Mouse (Mus musculus) forebrain, embryonic 14.5 days (tissue): ENCODE results near the gene Itga9. TPM values are rescaled to one million over a fixed set of nuclear protein-coding genes. Genes with fewer than 3 reads are reported as not detected.
A peak's percentile ranks its signal among the peaks of the same experiment; 100 is the strongest.

Experiments
- ATAC-seq: fragments of 200-750 bp; cut with Nextera tagmentation; 2 replicates; pipeline ENCODE4 v1.8.0; 2017; ENCODE audit warnings: mild to moderate bottlenecking, moderate library complexity
- DNase-seq: peaks from one replicate; pipeline ENCODE4 v3.0.0-alpha.2; 2015; ENCODE audit warnings: low spot score
- H3K27ac ChIP-seq: fragments of 300-500 bp; sonication (generic); 2 replicates; pipeline ENCODE4 v1.5.1; 2014; ENCODE audit warnings: low read depth, mild to moderate bottlenecking, control low read depth, low read length, moderate library complexity
- H3K27me3 ChIP-seq: fragments of 300-500 bp; sonication (generic); replicated peaks from 2 replicates; pipeline ENCODE4 v1.6.1; 2014; ENCODE audit warnings: low read length, control low read depth, mixed read lengths; ENCODE audit not compliant: control insufficient read depth, insufficient read depth
- H3K36me3 ChIP-seq: fragments of 300-500 bp; sonication (generic); 2 replicates; pipeline ENCODE4 v1.6.1; 2014; ENCODE audit warnings: low read length, control low read depth; ENCODE audit not compliant: control insufficient read depth, insufficient read depth
- H3K4me1 ChIP-seq: fragments of 300-500 bp; sonication (generic); 2 replicates; pipeline ENCODE4 v1.6.1; 2014; ENCODE audit warnings: antibody characterized with exemption, low read length, control low read depth; ENCODE audit not compliant: control insufficient read depth, insufficient read depth
- H3K4me2 ChIP-seq: fragments of 300-500 bp; sonication (generic); 2 replicates; pipeline ENCODE4 v1.6.1; 2014; ENCODE audit warnings: mild to moderate bottlenecking, control low read depth, low read length
- H3K4me3 ChIP-seq: fragments of 300-500 bp; sonication (generic); 2 replicates; pipeline ENCODE4 v1.5.1; 2014; ENCODE audit warnings: low read depth, low read length, control low read depth
- H3K9ac ChIP-seq: fragments of 300-500 bp; sonication (generic); 2 replicates; pipeline ENCODE4 v1.6.1; 2014; ENCODE audit warnings: mild to moderate bottlenecking, low read length, control low read depth, moderate library complexity
- H3K9me3 ChIP-seq: fragments of 300-500 bp; sonication (generic); replicated peaks from 2 replicates; pipeline ENCODE4 v1.6.1; 2016; ENCODE audit warnings: low read length, control low read depth, mixed read lengths; ENCODE audit not compliant: control insufficient read depth
- WGBS: fragments of 180-500 bp; shearing (Covaris S2); extraction: QIAGEN DNeasy Blood & Tissue Kit; methylation state at CpG from one replicate; pipeline ENCODE4 v1.1.7; 2014; 5-methylcytosine and 5-hydroxymethylcytosine counted together
- polyA plus RNA-seq: library from polyadenylated mRNA; unstranded; fragments of >200 nt; fragmentation: Nextera tagmentation; extraction: Ambion mirVana; gene quantifications from 2 replicates; pipeline ENCODE4 v1.2.1, GENCODE M21; 2014

The Itga9 gene
- polyA plus RNA-seq, 1 experiment from 2014 or later: 0.88 TPM

DNA sequence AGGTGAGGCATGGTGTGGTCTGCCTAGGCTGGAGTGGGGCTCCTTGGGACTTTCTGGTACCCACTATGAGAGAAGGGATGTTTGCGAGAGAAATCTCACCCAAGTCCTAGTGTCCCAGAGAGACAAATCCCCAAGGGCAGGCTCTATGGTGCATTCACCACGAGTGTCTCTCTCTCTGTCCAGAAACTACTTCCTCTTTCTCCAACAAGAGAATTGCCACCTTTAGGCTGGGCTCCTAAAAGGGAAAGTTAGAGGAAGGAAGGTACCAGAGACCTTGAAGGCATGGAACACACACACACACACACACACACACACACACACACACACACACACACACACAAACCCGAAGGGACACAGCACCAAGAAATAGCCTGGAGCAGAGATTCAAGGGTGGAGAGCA, 315.4 kb downstream of the Itga9 start:
- H3K27me3 ChIP-seq: no peaks in the 10 kb centered on the region
- 72% methylated on average over 3 of the region's 3 CpGs for WGBS

DNA sequence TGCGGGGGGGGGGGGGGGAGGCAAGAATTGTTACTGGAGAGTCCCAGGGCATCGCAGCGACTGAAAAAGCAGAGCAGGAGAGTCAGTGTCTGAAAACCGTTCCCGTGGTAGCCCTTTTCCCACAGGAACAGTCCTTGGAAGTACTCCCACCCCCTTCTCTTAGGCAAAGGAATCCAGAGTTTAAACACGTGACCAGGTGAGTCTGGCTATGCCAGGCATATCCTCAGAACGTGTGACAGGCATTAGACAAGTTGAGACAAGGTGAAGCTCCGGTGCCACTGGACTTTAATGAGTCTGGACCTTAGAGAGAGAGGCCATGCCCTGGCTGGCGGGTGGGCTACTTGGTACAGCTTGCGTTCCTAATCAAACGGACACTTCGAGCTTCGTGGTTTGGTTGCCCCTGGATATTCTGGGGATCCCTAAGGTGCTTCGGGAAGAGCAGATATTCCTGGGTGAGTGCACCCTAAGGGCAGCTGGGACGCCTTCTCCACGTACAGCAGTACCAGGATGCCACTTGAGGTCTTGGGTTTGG, 318.1 kb downstream of the Itga9 start:
- Histone ChIP-seq H3K9me3 (no peaks in the 10 kb centered on the region), H3K4me1 (peaks cover 16% of the 10 kb centered on the region), H3K27me3 (no peaks in the 10 kb centered on the region), H3K9ac (peak overlapping the region; percentile 51; the same call in 1 of the 2 replicates), H3K4me3 (peak overlapping the region; percentile 78), H3K4me2 (peak overlapping the region; percentile 97), H3K36me3 (no peaks in the 10 kb centered on the region), H3K27ac (no peak overlapping the region)
- ATAC-seq: no peak; the same call in 1 of the 2 replicates
- no peak for DNase-seq
- 13% methylated on average over 16 of the region's 16 CpGs for WGBS

More for the DNA sequence above, 315.4 kb downstream of the Itga9 start:
- Histone ChIP-seq H3K27ac (no peak overlapping the region), H3K36me3 (no peaks in the 10 kb centered on the region), H3K4me3 (no peak overlapping the region), H3K9ac (no peak overlapping the region), H3K9me3 (no peaks in the 10 kb centered on the region), H3K4me1 (peaks cover 11% of the 10 kb centered on the region), H3K4me2 (no peak overlapping the region)
- ATAC-seq (no peak), DNase-seq (no peak)

DNA sequence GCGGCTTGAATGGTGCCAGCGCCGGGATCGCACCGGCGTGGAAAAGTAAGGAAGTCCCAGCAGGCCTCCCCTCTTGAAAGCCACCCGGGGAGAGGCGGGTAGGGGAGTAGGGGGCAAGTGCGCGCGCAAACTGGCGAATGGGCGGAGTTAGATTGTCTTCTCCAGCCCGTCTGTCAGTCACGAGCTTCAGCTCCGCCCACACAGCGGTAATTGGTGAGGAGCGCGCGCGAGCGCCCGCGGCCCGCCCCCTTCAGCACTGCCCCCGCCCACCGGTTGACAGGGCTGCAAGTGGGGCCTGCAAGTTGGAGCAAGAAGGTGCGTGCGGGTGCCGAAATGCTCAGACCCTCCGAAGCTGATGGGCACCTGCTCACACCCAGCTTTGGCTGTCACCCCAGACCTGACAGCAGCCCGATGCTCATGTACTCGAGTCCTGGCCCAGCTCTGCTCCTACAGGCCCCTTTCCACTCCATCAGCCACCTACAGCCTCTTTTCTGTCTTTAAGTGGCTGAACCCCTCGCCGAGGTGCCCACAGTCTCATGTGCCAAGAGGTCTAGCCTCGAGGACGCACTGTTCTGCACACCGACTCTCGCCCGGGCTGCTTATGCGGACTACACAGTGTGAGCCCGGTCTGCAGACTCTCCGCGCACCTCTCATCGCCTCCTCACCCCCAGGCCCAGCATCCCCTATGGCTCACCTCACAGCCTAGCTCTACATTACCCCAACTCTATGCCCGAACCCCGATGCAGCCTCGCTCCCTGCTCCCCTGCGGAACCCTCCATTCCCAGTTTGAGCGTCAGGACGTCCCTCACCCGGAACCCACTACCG, 319.0 kb downstream of the Itga9 start:
- peaks cover 12% of the 10 kb centered on the region for H3K4me1 ChIP-seq
- under 1% methylated on average over 50 of the region's 53 CpGs for WGBS
- ATAC-seq (peak; percentile 90), DNase-seq (peak; percentile 97)
- H3K27ac ChIP-seq: peak overlapping the region; percentile 83
- H3K9me3 ChIP-seq: no peaks in the 10 kb centered on the region
- no peaks in the 10 kb centered on the region for H3K36me3 ChIP-seq
- peak overlapping the region; percentile 78 for H3K4me3 ChIP-seq
- H3K9ac ChIP-seq: peak overlapping the region; percentile 81
- H3K27me3 ChIP-seq: no peaks in the 10 kb centered on the region
- peak overlapping the region; percentile 97 for H3K4me2 ChIP-seq

DNA sequence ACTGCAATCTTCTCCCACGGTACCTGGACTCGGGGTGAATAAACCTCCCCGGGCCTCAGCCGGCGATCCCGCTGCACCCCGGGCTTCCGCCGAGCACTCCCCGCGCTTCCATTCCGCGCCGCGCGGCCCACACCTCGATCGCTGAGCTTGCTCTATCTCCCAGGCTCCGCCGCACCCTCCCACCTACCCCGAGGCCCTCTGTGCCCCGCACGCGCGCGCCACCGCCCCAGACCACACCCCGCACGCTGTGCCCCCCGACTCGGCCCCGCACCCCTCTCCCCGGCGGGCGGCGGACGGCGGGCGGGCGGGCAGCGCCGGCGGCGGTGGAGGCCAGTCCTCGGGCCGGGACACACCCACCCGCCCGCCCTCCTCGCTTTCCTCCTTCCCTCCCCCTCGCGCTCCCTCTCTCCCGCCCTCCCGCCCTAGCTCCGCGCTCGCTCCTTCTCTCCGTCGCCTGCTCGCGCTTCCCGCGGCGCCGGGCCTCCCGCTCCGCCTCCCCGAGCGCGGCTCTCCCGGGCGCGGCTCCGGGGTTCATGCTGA, 319.7 kb downstream of the Itga9 start, which contains the start of gene Ctdspl:
Gene Ctdspl (plus strand): TSS at position 343 of the 540 bp plus-strand sequence.
- peak within 1 kb of the TSS; percentile 97 for H3K4me2 ChIP-seq
- DNase-seq (peak; percentile 66), ATAC-seq (peak; percentile 54)
- under 1% methylated on average over 40 of the region's 73 CpGs for WGBS
- peak within 1 kb of the TSS; percentile 81 for H3K9ac ChIP-seq
- no peaks in the 10 kb centered on the region for H3K9me3 ChIP-seq
- no peaks in the 10 kb centered on the region for H3K36me3 ChIP-seq
- no peaks in the 10 kb centered on the region for H3K27me3 ChIP-seq
- H3K4me1 ChIP-seq: peaks cover 12% of the 10 kb centered on the region
- peak within 1 kb of the TSS; percentile 83 for H3K27ac ChIP-seq
- peak within 1 kb of the TSS; percentile 78 for H3K4me3 ChIP-seq

DNA sequence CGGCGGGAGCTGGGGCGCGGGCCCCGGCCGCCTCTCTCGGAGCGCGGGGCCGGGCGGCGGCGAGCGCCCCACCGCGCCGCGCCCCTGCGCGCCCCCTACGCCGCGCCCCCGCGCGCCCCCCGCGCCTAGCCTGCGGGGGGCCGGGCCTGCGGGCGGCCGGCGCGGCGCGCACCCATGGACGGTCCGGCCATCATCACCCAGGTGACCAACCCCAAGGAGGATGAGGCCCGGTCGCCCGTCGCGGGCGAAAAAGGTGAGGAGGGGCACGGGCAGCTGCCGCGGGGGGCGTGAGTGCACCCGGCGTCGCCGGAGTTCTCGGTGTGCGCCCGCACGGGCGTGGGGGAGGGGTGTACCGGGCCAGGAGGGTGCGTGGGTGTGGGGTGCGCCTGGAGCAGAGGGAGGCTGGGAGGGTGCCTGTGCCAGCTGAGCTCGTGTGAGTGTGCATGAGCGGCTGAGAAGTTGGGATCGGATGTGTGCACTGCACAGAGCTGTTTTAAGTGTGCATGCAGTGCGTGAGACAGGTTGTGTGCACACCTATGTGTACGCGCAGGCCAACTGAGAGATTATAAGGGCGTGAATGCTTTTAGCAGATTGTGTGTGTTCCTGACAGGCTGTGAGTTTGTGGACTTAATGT, 320.3 kb downstream of the Itga9 start:
- peak; percentile 16; the same call in 1 of the 2 replicates for ATAC-seq
- peak overlapping the region; percentile 97 for H3K4me2 ChIP-seq
- H3K27ac ChIP-seq: peak overlapping the region; percentile 83
- no peaks in the 10 kb centered on the region for H3K36me3 ChIP-seq
- H3K9ac ChIP-seq: peak overlapping the region; percentile 81
- H3K27me3 ChIP-seq: no peaks in the 10 kb centered on the region
- H3K4me1 ChIP-seq: peaks cover 12% of the 10 kb centered on the region
- no peaks in the 10 kb centered on the region for H3K9me3 ChIP-seq
- WGBS: 1% methylated on average over 54 of the region's 68 CpGs
- peak; percentile 56 for DNase-seq
- H3K4me3 ChIP-seq: peak overlapping the region; percentile 78

DNA sequence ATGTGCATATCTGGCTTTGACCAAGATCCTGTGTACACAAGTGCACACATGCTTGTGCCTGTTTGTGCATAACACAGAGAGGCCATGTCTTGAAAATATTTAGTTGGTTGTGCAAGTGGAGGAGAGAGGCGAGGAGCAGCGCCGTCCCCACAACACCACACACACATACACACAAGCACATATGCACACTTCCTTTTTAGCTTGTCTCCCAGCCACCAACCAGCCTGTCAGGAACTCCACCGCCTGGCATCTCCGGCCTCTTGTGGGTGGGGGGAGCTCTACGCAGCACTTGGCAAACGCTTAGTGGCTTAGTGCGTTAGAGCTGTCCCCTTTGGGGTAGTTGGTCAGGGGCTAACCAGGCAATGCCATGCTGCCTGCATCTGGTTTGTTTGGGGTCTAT, 321.0 kb downstream of the Itga9 start:
- H3K9me3 ChIP-seq: no peaks in the 10 kb centered on the region
- 28% methylated on average over 8 of the region's 8 CpGs for WGBS
- H3K9ac ChIP-seq: peak overlapping the region; percentile 81; the same call in 1 of the 2 replicates
- DNase-seq (no peak), ATAC-seq (no peak)
- peak overlapping the region; percentile 78 for H3K4me3 ChIP-seq
- no peaks in the 10 kb centered on the region for H3K36me3 ChIP-seq
- no peaks in the 10 kb centered on the region for H3K27me3 ChIP-seq
- H3K4me1 ChIP-seq: peaks cover 12% of the 10 kb centered on the region
- H3K27ac ChIP-seq: no peak overlapping the region
- peak overlapping the region; percentile 97 for H3K4me2 ChIP-seq

DNA sequence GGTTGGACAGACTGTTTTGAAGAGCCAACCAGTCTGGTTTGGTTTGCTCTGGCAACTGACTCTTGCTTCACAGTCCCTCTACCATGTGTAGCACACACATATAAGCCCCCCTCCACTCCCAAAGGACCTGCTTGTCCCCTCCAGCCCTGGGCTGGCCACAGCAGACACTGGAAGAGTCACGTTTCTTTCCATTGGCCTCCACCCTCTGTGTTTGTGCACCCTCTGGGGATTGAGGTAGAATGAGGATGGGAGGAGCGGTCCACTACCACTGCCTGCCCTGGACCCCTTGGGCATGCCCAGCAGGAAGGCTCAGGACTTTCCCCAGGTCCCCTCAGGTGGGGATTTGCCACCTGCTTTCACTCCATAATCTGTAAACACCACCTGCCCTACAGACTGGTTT, 321.5 kb downstream of the Itga9 start:
- 61% methylated on average over 2 of the region's 2 CpGs for WGBS

DNA sequence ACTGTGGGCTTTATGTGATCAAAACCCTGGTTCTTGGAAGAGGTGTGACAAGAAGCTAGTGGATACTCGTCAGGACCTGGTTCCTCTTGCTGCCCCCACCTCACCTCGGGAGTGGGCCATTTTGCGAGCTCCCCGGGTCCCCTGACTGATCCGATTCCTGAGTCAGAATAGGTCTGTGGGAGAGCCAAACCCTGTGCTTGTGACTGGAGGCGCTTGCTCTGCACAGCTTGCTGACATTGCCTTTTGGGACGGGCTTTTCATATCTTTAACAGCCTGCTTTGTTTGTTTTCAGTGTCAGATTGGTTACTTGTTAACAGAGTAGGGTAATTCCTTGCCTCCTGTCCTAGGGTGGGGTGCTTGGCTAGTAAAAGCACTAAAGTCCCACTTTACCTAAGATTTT, 322.2 kb downstream of the Itga9 start:
- H3K27me3 ChIP-seq: no peaks in the 10 kb centered on the region
- H3K9ac ChIP-seq: 0 out of 2 replicates have a peak overlapping the region, but pooled peaks have one; percentile 33
- DNase-seq (no peak), ATAC-seq (no peak)
- 48% methylated on average over 7 of the region's 7 CpGs for WGBS
- no peak overlapping the region for H3K4me2 ChIP-seq
- peaks cover 12% of the 10 kb centered on the region for H3K4me1 ChIP-seq
- H3K4me3 ChIP-seq: no peak overlapping the region
- no peaks in the 10 kb centered on the region for H3K36me3 ChIP-seq
- no peaks in the 10 kb centered on the region for H3K9me3 ChIP-seq
- H3K27ac ChIP-seq: no peak overlapping the region

More for the DNA sequence above, 321.5 kb downstream of the Itga9 start:
- no peak for DNase-seq
- no peaks in the 10 kb centered on the region for H3K36me3 ChIP-seq
- no peak overlapping the region for H3K27ac ChIP-seq
- H3K27me3 ChIP-seq: no peaks in the 10 kb centered on the region
- no peak overlapping the region; the same call in 1 of the 2 replicates for H3K4me3 ChIP-seq
- peak overlapping the region; percentile 6; the same call in 1 of the 2 replicates for H3K9ac ChIP-seq
- H3K4me1 ChIP-seq: peaks cover 12% of the 10 kb centered on the region
- no peaks in the 10 kb centered on the region for H3K9me3 ChIP-seq
- ATAC-seq: no peak
- H3K4me2 ChIP-seq: peak overlapping the region; percentile 97
